Mouse (Mus musculus) forebrain, embryonic 10.5 days (tissue): ENCODE results near the gene Kcnq1. TPM values are rescaled to one million over a fixed set of nuclear protein-coding genes. Genes with fewer than 3 reads are reported as not detected.
A peak's percentile ranks its signal among the peaks of the same experiment; 100 is the strongest.

Source experiments
- DNase-seq: peaks from one replicate; pipeline ENCODE4 v3.0.0-alpha.2; 2017; ENCODE audit warnings: low spot score; ENCODE audit errors: extremely low spot score
- H3K27ac ChIP-seq: fragments of 300-500 bp; sonication (generic); 2 replicates; pipeline ENCODE4 v1.5.1; 2016; ENCODE audit warnings: mild to moderate bottlenecking
- H3K27me3 ChIP-seq: fragments of 300-500 bp; sonication (generic); 2 replicates; pipeline ENCODE4 v1.6.1; 2016; ENCODE audit warnings: mild to moderate bottlenecking; ENCODE audit not compliant: poor library complexity, severe bottlenecking
- H3K36me3 ChIP-seq: fragments of 300-500 bp; sonication (generic); replicated peaks from 2 replicates; pipeline ENCODE4 v1.6.1; 2016; ENCODE audit warnings: mild to moderate bottlenecking, moderate library complexity
- H3K4me1 ChIP-seq: fragments of 300-500 bp; sonication (generic); 2 replicates; pipeline ENCODE4 v1.6.1; 2016
- H3K4me3 ChIP-seq: fragments of 300-500 bp; sonication (generic); 2 replicates; pipeline ENCODE4 v1.5.1; 2016; ENCODE audit warnings: mild to moderate bottlenecking, moderate library complexity
- H3K9me3 ChIP-seq: fragments of 300-500 bp; sonication (generic); 2 replicates; pipeline ENCODE4 v1.6.1; 2016; ENCODE audit warnings: mild to moderate bottlenecking, moderate library complexity
- whole genome bisulfite sequencing: fragments of 180-500 bp; shearing (Covaris S2); methylation state at CpG from one replicate; pipeline ENCODE4 v1.1.7; 2016; 5-methylcytosine and 5-hydroxymethylcytosine counted together
- polyA plus RNA-seq: library from polyadenylated mRNA; unstranded; fragments of >200 nt; fragmentation: Nextera tagmentation; extraction: Ambion mirVana; gene quantifications from 2 replicates; pipeline ENCODE4 v1.2.1, GENCODE M21; 2016

Gene Kcnq1
- polyA plus RNA-seq, 1 experiment from 2014 or later: 1.3 TPM

DNA sequence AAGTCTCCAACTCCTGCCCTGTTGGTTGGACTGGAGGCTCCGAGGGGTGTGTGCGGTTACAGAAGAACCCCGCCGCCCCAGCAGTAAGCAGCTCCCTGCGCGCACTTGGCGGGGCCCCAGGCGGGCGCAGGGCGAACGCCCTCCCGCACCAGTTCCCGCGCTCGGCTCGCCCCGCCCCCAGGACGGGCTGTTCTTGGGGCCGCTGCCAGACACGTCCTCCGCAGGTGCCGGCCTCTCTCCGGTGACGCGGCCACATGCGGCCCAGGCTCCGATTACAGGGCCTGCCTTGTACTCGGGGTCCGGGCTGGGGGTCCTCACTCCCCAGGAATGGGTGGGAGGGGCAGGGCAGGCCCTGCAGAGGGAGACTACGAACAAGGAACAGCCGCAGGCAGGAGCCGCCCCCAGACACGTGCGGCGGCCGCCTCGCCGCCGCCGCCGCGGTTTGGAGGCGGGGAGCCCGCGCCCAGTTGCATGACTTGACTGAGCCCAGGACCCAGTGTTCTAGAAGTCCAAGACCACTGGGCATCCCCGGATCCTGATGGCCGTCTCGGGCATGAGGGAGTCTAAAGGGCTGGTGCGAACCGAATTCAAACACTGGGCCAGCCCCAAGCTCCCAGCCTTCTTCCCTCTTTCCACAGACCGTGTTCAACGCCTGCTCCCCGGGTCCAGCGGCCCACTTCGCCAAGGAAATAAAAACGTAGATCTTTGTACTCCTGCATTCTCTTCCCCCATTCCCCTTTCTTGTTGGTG is 358.8 kb downstream of the Kcnq1 start:
- peaks cover 47% of the 10 kb centered on the region for H3K9me3 ChIP-seq
- no peak for DNase-seq
- H3K4me3 ChIP-seq: peak overlapping the region; percentile 38
- whole genome bisulfite sequencing: 28% methylated on average over 56 of the region's 56 CpGs
- H3K27me3 ChIP-seq: peaks cover 83% of the 10 kb centered on the region
- H3K4me1 ChIP-seq: peaks cover 89% of the 10 kb centered on the region
- no peaks in the 10 kb centered on the region for H3K36me3 ChIP-seq
- H3K27ac ChIP-seq: peak overlapping the region; percentile 75

DNA sequence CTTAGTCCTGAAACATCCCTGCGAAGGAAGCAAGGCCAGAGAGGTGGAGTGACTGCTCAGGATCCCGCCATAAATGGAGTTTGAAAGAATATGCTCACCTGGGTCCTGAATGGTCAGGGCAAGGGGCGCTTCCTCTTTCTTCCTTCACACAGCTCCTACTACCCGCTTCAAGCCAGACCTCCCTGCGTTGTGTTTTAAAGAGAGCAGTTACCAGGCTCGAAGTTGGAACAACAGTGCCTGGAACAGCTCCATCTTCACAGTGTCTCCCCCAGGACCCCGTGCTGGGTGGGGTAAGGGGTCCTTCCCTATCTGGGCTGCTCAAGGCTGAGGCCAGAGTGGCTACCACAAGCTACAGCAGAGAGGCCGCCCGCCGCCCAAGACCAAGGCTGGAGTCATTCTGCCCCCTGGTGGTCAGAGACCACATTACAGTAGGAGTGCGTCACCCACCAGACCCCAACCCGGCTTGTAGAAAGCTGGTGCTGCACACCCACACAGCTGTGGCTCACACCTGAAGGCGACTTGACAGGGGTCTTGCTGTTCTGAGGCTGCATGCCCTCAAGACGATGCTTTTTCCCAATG is 360.0 kb downstream of the Kcnq1 start:
- 37% methylated on average over 14 of the region's 14 CpGs for WGBS
- peaks cover 84% of the 10 kb centered on the region for H3K4me1 ChIP-seq
- H3K27ac ChIP-seq: peak overlapping the region; percentile 9; the same call in 1 of the 2 replicates
- H3K9me3 ChIP-seq: peaks cover 35% of the 10 kb centered on the region
- no peaks in the 10 kb centered on the region for H3K36me3 ChIP-seq
- peak; percentile 87 for DNase-seq
- H3K27me3 ChIP-seq: peaks cover 78% of the 10 kb centered on the region
- H3K4me3 ChIP-seq: no peak overlapping the region

DNA sequence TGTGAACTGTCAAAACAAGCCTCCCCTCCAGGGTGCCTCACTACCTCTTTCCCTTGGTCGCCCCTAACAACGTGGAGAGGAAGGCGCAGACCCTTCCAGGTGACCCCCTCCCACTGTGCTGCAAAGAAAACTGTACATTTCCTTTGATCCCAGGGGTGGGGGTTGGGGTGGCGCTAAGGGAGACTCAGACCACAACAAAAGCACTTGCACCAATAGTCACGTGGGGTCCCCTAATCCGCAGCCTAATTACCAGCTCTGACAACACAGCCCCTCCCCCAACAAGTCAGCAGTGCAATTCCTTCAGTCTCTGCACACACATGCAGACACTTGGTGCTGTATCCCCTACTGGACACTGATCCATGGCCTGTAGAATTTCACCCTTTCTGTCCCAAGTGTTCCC is 361.6 kb downstream of the Kcnq1 start:
- peak overlapping the region; percentile 13; the same call in 1 of the 2 replicates for H3K4me3 ChIP-seq
- H3K4me1 ChIP-seq: peaks cover 69% of the 10 kb centered on the region
- peaks cover 20% of the 10 kb centered on the region for H3K9me3 ChIP-seq
- peaks cover 72% of the 10 kb centered on the region for H3K27me3 ChIP-seq
- WGBS: 3% methylated on average over 6 of the region's 6 CpGs
- peak overlapping the region; percentile 64 for H3K27ac ChIP-seq
- peak; percentile 74 for DNase-seq
- H3K36me3 ChIP-seq: no peaks in the 10 kb centered on the region

DNA sequence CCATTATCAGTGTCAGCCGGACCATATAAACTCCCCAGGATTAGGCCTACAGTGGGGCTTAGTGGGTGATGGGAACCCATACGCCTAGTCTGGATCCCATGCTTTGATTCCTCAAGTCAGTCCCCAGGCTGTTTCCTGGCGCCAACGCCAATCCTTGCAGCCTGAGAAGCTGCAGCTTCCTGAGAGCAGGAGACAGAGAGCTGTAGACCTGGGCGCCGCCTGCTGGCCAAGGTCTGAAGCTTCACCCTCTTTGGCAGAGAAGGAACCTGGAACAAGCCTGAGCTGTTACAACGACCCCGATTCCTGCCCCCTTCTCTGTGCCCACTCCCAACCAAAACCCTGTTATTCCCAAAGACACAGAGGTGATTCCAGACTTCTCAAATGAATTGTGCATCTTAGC is 363.8 kb downstream of the Kcnq1 start:
- peak; percentile 79 for DNase-seq
- 26% methylated on average over 8 of the region's 8 CpGs for WGBS
- Histone ChIP-seq H3K4me3 (no peak overlapping the region), H3K36me3 (no peaks in the 10 kb centered on the region), H3K9me3 (peaks cover 10% of the 10 kb centered on the region), H3K4me1 (peaks cover 59% of the 10 kb centered on the region), H3K27ac (peak overlapping the region; percentile 48; the same call in 1 of the 2 replicates), H3K27me3 (peaks cover 63% of the 10 kb centered on the region)

DNA sequence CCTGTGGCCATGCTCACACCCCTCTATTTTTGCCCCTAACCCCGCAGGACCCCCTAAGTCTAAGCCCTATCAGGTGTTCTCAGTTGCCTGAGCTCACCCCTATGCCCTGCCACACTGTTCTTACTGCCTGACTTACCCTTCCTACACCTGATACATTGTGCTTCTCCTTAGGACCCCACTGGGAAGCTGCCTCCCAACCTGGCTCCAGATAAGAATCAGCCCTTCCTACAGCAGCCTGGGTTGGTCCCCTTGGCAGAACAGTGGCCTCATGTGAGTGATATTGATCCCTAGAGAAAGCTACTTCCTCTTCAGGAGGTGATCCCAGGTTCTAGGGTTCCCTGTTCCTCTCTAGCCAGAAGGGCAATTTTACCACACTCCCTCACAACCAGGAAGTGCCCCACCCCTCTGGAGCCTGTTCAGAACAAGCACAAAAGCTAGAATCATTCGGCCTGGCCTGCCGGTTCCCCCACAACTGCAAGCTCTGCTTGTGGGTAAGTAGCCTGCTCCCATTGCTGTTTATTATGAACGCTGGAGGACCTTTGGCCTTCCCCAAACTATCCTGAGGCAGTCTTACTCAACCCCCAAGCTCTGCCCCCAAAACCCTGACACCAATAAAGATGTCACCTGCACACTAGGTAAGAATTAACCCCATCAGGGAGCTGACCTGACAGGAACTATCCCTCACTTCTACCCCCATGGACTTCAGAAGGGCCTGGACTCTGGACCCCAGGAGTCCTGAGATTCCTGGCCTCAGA is 367.4 kb downstream of the Kcnq1 start, which contains the start of gene Slc22a18:
Gene Slc22a18, plus strand, starts transcription at position 390 of the 755 bp plus-strand sequence.
- H3K4me3 ChIP-seq: no peak within 1 kb of the TSS
- 55% methylated on average over 4 of the region's 4 CpGs for WGBS
- no peaks in the 10 kb centered on the region for H3K36me3 ChIP-seq
- no peaks in the 10 kb centered on the region for H3K9me3 ChIP-seq
- H3K27ac ChIP-seq: no peak within 1 kb of the TSS
- peaks cover 52% of the 10 kb centered on the region for H3K27me3 ChIP-seq
- DNase-seq: no peak
- peaks cover 24% of the 10 kb centered on the region for H3K4me1 ChIP-seq

DNA sequence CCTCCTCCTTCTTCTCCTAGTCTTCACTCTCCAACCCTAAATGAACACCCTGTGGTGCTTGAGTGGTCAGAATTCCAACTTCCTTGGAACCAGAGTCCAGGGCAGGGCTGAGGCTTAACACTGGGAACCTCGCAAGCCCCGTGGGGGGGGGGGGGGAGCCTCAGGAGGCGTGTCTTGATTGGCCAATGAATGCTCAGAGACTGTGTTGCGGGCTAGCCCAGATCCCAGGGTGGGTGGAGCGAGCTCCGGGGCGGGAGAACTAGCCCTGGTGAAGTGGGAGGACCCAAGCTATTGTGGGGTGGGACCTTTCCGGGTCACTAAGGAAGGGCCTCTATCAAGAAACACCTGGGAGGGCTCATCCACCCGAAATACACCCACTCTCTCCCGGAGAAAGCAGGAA is 368.6 kb downstream of the Kcnq1 start:
- Histone ChIP-seq H3K4me1 (peaks cover 16% of the 10 kb centered on the region), H3K27ac (no peak overlapping the region), H3K9me3 (no peaks in the 10 kb centered on the region), H3K36me3 (no peaks in the 10 kb centered on the region), H3K27me3 (peaks cover 52% of the 10 kb centered on the region), H3K4me3 (no peak overlapping the region)
- no peak for DNase-seq
- WGBS: 32% methylated on average over 10 of the region's 10 CpGs

DNA sequence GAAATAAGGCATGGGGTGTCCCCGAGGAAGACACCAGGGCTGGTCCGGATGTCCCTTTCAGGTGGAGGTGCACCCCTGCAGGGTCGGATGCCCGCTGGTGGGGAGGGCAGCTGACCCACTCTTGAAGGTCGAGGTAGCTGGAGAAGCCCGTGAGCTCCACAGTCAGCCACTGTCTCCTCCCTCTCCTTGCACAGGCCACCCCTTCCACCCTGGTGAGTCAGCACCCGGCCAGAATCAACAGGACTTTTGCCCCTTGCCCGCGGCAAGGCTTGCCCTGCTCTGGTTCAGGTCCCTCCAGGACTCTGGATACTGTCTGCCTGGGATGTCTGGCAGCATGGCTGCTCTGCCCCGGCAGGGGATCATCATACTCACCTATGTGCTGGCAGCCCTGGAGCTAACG is 369.7 kb downstream of the Kcnq1 start:
- 81% methylated on average over 11 of the region's 11 CpGs for WGBS
- Histone ChIP-seq H3K27ac (no peak overlapping the region), H3K9me3 (no peaks in the 10 kb centered on the region), H3K36me3 (no peaks in the 10 kb centered on the region), H3K4me1 (peaks cover 11% of the 10 kb centered on the region), H3K27me3 (peaks cover 58% of the 10 kb centered on the region), H3K4me3 (no peak overlapping the region)
- no peak for DNase-seq

Other genes with a start within 250 kb of the Kcnq1 start
- gene Th, start 175.2 kb upstream of the Kcnq1 start, polyA plus RNA-seq: 10.9 and 11.9 TPM in 2 replicates
- gene Ascl2, start 137.1 kb upstream of the Kcnq1 start, polyA plus RNA-seq: 0.31 and 0.40 TPM in 2 replicates
- gene Tspan32, start 101.3 kb upstream of the Kcnq1 start, polyA plus RNA-seq: 6.0 and 6.8 TPM in 2 replicates
- 225 and 250 TPM in 2 replicates for gene Cd81, start 53.6 kb upstream of the Kcnq1 start, polyA plus RNA-seq
- 131 and 132 TPM in 2 replicates for gene Tssc4, start 37.1 kb upstream of the Kcnq1 start, polyA plus RNA-seq
- 0.36 and 0.90 TPM in 2 replicates for gene Trpm5, start 11.7 kb upstream of the Kcnq1 start, polyA plus RNA-seq